ENCODE assay signal across 17 mouse cellular contexts in genomic region chr6:54685716-54686395, GRCm38 (mm10). TPM values are rescaled to one million over a fixed set of nuclear protein-coding genes. Genes with fewer than 3 reads are reported as not detected.
DNase-seq lines count a peak whose midpoint lies in the region; ATAC-seq lines count a peak whose summit lies in the region.
"Had no signal": no experiment of that assay in that cellular context is flagged by ENCODE, and none has a peak within 500 bp of the region (broad histone marks: within the 10 kb centered on the region; RNA-seq: fewer than 3 reads in every experiment).

No protein-coding gene starts in this region.

- ATAC-seq in megakaryocyte progenitor cell, adult 5-6 weeks (replicated peaks; ENCODE audit: poor library complexity), result peak; percentile 41
- ATAC-seq: forebrain, embryonic 13.5 days had no signal

- DNase-seq in heart, adult 11 months, result peak; percentile 87
- DNase-seq in heart, adult 8-10 months (ENCODE audit: low spot score), result no peak
- peak; percentile 45 for DNase-seq in 3134 (ENCODE audit: extremely low read depth, insufficient read length, low spot score)
- DNase-seq in B cell, adult 2 months, result peak; percentile 21 to 25
- DNase-seq in gastrocnemius, postnatal 10 days, result no peak
- no peak for DNase-seq in right cerebral cortex, postnatal 36 days (ENCODE audit: low spot score in 2 of 2)
- DNase-seq: cerebellum, adult 9-10 months; gastrocnemius, postnatal 36 days; heart, postnatal 14 days; kidney, adult 9 months; kidney, postnatal 36 days; layer of hippocampus, adult 9-11 months; left cerebral cortex, postnatal 4 days; midbrain, embryonic 14.5 days; spleen, adult 18-20 months had no signal

RNA-seq across cellular contexts. Expression of gene Mturn, which starts 4.4 kb away (rescaled TPM):
- 10 to 100 TPM; 10.7 to 18.6 (median 13.4) TPM for total RNA-seq in heart, adult 8-10 months (2022)
- 0.17 and 0.34 TPM in 2 replicates for total RNA-seq in megakaryocyte progenitor cell, adult 5-6 weeks (2015)
- 0.17 and 0.30 TPM in 2 replicates for total RNA-seq in megakaryocyte progenitor cell, adult 5-6 weeks (2017)
- 1 to 10 TPM; 7.3 to 7.9 TPM for total RNA-seq in gastrocnemius, postnatal 10 days (2021)

Comparison
In these comparisons a context has a peak if more than half of its experiments do, and no peak if none do; other contexts are left out.
1. DNase-seq: peak in heart, adult 11 months (single experiment), 3134 (single experiment) and B cell, adult 2 months (2 of 2); none in heart, adult 8-10 months (single experiment), gastrocnemius, postnatal 10 days (single experiment) and right cerebral cortex, postnatal 36 days (0 of 2).
2. RNA of gene Mturn, which starts 4.4 kb away (total RNA-seq): 10.7 to 18.6 TPM in heart, adult 8-10 months and 7.3 to 7.9 TPM in gastrocnemius, postnatal 10 days; 0.17 to 0.34 TPM in megakaryocyte progenitor cell, adult 5-6 weeks; every median in the first group is over 4 times any median in the second.